Mouse (Mus musculus): ENCODE measurements at regions not wholly inside any gene's neighbourhood (a gene's known extent, or its start where the extent isn't known, plus 50 kb on each side); places are given as distances from the start of the nearest gene placed in this dataset.
"Not testable (repeated sequence)": the region's sequence is repeated elsewhere in the genome, so short reads cannot be mapped to it uniquely, and the experiment has no call there.

- Histone ChIP-seq H3K9me3 (ENCODE audit: control insufficient read depth, low read length) (no peaks in the 10 kb centered on the region; the same call in 1 of the 2 replicates), H3K27me3 (ENCODE audit: control insufficient read depth, insufficient read depth, low read length) (no peaks in the 10 kb centered on the region), H3K36me3 (ENCODE audit: control insufficient read depth, insufficient read depth, low read length) (no peaks in the 10 kb centered on the region), H3K9ac (replicated peaks; ENCODE audit: low read depth, low read length) (no peak overlapping the region), H3K27ac (ENCODE audit: low read depth, low read length) (no peak overlapping the region), H3K4me2 (ENCODE audit: low read depth, low read length) (no peak overlapping the region), H3K4me3 (ENCODE audit: low read depth, low read length) (no peak overlapping the region), H3K4me1 (ENCODE audit: control insufficient read depth, insufficient read depth, low read length) (no peaks in the 10 kb centered on the region; the same call in 1 of the 2 replicates)
- WGBS: 57% methylated on average over 1 of the region's 1 CpGs
- ATAC-seq (ENCODE audit: low read depth): no peak
Measured at GRCm38 (mm10) chr7:62235766-62236165, 110.6 kb upstream of the Ndn start.

GRCm38 (mm10) chr7:62261688-62262114 lies 84.7 kb upstream of the Ndn start:
- Histone ChIP-seq H3K27ac (ENCODE audit: low read depth, low read length) (peak overlapping the region; percentile 69), H3K4me2 (ENCODE audit: low read depth, low read length) (no peak overlapping the region), H3K4me3 (ENCODE audit: low read depth, low read length) (no peak overlapping the region), H3K4me1 (ENCODE audit: control insufficient read depth, insufficient read depth, low read length) (no peaks in the 10 kb centered on the region), H3K27me3 (ENCODE audit: control insufficient read depth, insufficient read depth, low read length) (no peaks in the 10 kb centered on the region), H3K9ac (replicated peaks; ENCODE audit: low read depth, low read length) (no peak overlapping the region), H3K9me3 (ENCODE audit: control insufficient read depth, low read length) (no peaks in the 10 kb centered on the region), H3K36me3 (ENCODE audit: control insufficient read depth, insufficient read depth, low read length) (no peaks in the 10 kb centered on the region)
- peak; percentile 94 for ATAC-seq (ENCODE audit: low read depth)
- WGBS: 33% methylated on average over 8 of the region's 8 CpGs

- not testable (repeated sequence) for H3K27me3 ChIP-seq (ENCODE audit: control insufficient read depth, insufficient read depth, low read length); H3K9ac ChIP-seq (replicated peaks; ENCODE audit: low read depth, low read length); H3K36me3 ChIP-seq (ENCODE audit: control insufficient read depth, insufficient read depth, low read length); H3K27ac ChIP-seq (ENCODE audit: low read depth, low read length); H3K9me3 ChIP-seq (ENCODE audit: control insufficient read depth, low read length); H3K4me3 ChIP-seq (ENCODE audit: low read depth, low read length); ATAC-seq (ENCODE audit: low read depth); H3K4me2 ChIP-seq (ENCODE audit: low read depth, low read length); H3K4me1 ChIP-seq (ENCODE audit: control insufficient read depth, insufficient read depth, low read length)
- 42% methylated on average over 2 of the region's 2 CpGs for WGBS
Measured at GRCm38 (mm10) chr7:62262174-62262573, 84.2 kb upstream of the Ndn start.

- no peaks in the 10 kb centered on the region for H3K9me3 ChIP-seq (ENCODE audit: control insufficient read depth, low read length)
- H3K4me1 ChIP-seq (ENCODE audit: control insufficient read depth, insufficient read depth, low read length): no peaks in the 10 kb centered on the region
- no peak overlapping the region for H3K9ac ChIP-seq (replicated peaks; ENCODE audit: low read depth, low read length)
- ATAC-seq (ENCODE audit: low read depth): no peak; the same call in 1 of the 2 replicates
- no peak overlapping the region for H3K4me3 ChIP-seq (ENCODE audit: low read depth, low read length)
- no peaks in the 10 kb centered on the region for H3K27me3 ChIP-seq (ENCODE audit: control insufficient read depth, insufficient read depth, low read length)
- no peaks in the 10 kb centered on the region for H3K36me3 ChIP-seq (ENCODE audit: control insufficient read depth, insufficient read depth, low read length)
- H3K4me2 ChIP-seq (ENCODE audit: low read depth, low read length): no peak overlapping the region
- WGBS: 54% methylated on average over 1 of the region's 1 CpGs
- no peak overlapping the region; the same call in 1 of the 2 replicates for H3K27ac ChIP-seq (ENCODE audit: low read depth, low read length)
Measured at GRCm38 (mm10) chr7:62269156-62269855, 77.1 kb upstream of the Ndn start.

GRCm38 (mm10) chr7:62276219-62276618 lies 70.2 kb upstream of the Ndn start:
- H3K9me3 ChIP-seq (ENCODE audit: control insufficient read depth, low read length): no peaks in the 10 kb centered on the region
- ATAC-seq (ENCODE audit: low read depth): no peak
- H3K4me3 ChIP-seq (ENCODE audit: low read depth, low read length): no peak overlapping the region
- no peaks in the 10 kb centered on the region for H3K4me1 ChIP-seq (ENCODE audit: control insufficient read depth, insufficient read depth, low read length)
- 43% methylated on average over 2 of the region's 2 CpGs for WGBS
- no peaks in the 10 kb centered on the region for H3K36me3 ChIP-seq (ENCODE audit: control insufficient read depth, insufficient read depth, low read length)
- H3K27me3 ChIP-seq (ENCODE audit: control insufficient read depth, insufficient read depth, low read length): no peaks in the 10 kb centered on the region
- H3K9ac ChIP-seq (replicated peaks; ENCODE audit: low read depth, low read length): no peak overlapping the region
- H3K4me2 ChIP-seq (ENCODE audit: low read depth, low read length): no peak overlapping the region
- no peak overlapping the region for H3K27ac ChIP-seq (ENCODE audit: low read depth, low read length)

GRCm38 (mm10) chr7:62278492-62278891 lies 67.9 kb upstream of the Ndn start:
- Histone ChIP-seq H3K36me3 (ENCODE audit: control insufficient read depth, insufficient read depth, low read length) (no peaks in the 10 kb centered on the region), H3K9me3 (ENCODE audit: control insufficient read depth, low read length) (no peaks in the 10 kb centered on the region), H3K27me3 (ENCODE audit: control insufficient read depth, insufficient read depth, low read length) (no peaks in the 10 kb centered on the region), H3K9ac (replicated peaks; ENCODE audit: low read depth, low read length) (no peak overlapping the region), H3K27ac (ENCODE audit: low read depth, low read length) (no peak overlapping the region), H3K4me3 (ENCODE audit: low read depth, low read length) (no peak overlapping the region), H3K4me2 (ENCODE audit: low read depth, low read length) (no peak overlapping the region), H3K4me1 (ENCODE audit: control insufficient read depth, insufficient read depth, low read length) (no peaks in the 10 kb centered on the region)
- whole genome bisulfite sequencing: 44% methylated on average over 2 of the region's 2 CpGs
- no peak for ATAC-seq (ENCODE audit: low read depth)

GRCm38 (mm10) chr7:62279022-62279421 lies 67.3 kb upstream of the Ndn start:
- Histone ChIP-seq H3K36me3 (ENCODE audit: control insufficient read depth, insufficient read depth, low read length) (no peaks in the 10 kb centered on the region), H3K27me3 (ENCODE audit: control insufficient read depth, insufficient read depth, low read length) (no peaks in the 10 kb centered on the region), H3K9me3 (ENCODE audit: control insufficient read depth, low read length) (no peaks in the 10 kb centered on the region), H3K4me3 (ENCODE audit: low read depth, low read length) (no peak overlapping the region), H3K27ac (ENCODE audit: low read depth, low read length) (no peak overlapping the region), H3K9ac (replicated peaks; ENCODE audit: low read depth, low read length) (no peak overlapping the region), H3K4me2 (ENCODE audit: low read depth, low read length) (no peak overlapping the region), H3K4me1 (ENCODE audit: control insufficient read depth, insufficient read depth, low read length) (no peaks in the 10 kb centered on the region)
- no peak for ATAC-seq (ENCODE audit: low read depth)
- WGBS: 47% methylated on average over 4 of the region's 4 CpGs
